Mouse (Mus musculus): ENCODE measurements around the gene C9orf72. TPM values are rescaled to one million over a fixed set of nuclear protein-coding genes. Genes with fewer than 3 reads are reported as not detected.

Gene C9orf72
- polyA plus RNA-seq (2012) = 0.12 and 0.28 TPM in 2 replicates

GRCm38 (mm10) chr4:35225734-35226495 is at the start of gene C9orf72:
Gene C9orf72, minus strand, starts transcription at chr4:35226175.

GRCm38 (mm10) chr4:35156751-35157611 is 69.0 kb downstream of the C9orf72 start, which contains the start of gene Mob3b:
Gene Mob3b, minus strand, starts transcription at chr4:35157484.

GRCm38 (mm10) chr4:35151756-35152155 is 74.2 kb downstream of the C9orf72 start, which contains the start of gene Ifnk:
Gene Ifnk, plus strand, starts transcription at chr4:35152056.

Other genes starting within 250 kb of the C9orf72 start
- gene Ifnk, start 74.1 kb downstream of the C9orf72 start, polyA plus RNA-seq (2012) = not detected in 2 replicates
- 3.2 and 3.3 TPM in 2 replicates for gene Mob3b, start 68.7 kb downstream of the C9orf72 start, polyA plus RNA-seq (2012)

Data from megakaryocyte-erythroid progenitor cell, adult 5 weeks (primary cell).